Mouse (Mus musculus) forebrain, embryonic 11.5 days (tissue): ENCODE measurements at regions not wholly inside any gene's neighbourhood (a gene's known extent, or its start where the extent isn't known, plus 50 kb on each side); places are given as distances from the start of the nearest gene placed in this dataset.

Experiments used
- ATAC-seq: fragments of 200-750 bp; cut with Nextera tagmentation; replicated peaks from 2 replicates; pipeline ENCODE4 v1.8.0; 2017; ENCODE audit warnings: moderate TSS enrichment; ENCODE audit not compliant: low FRiP score
- DNase-seq: peaks from one replicate; pipeline ENCODE4 v3.0.0-alpha.2; 2017; ENCODE audit warnings: low spot score
- H3K27ac ChIP-seq: fragments of 300-500 bp; sonication (generic); 2 replicates; pipeline ENCODE4 v1.5.1; 2014; ENCODE audit warnings: low read depth, low read length
- H3K27me3 ChIP-seq: fragments of 300-500 bp; sonication (generic); 2 replicates; pipeline ENCODE4 v1.6.1; 2014; ENCODE audit warnings: mild to moderate bottlenecking, low read length, mixed read lengths; ENCODE audit not compliant: control insufficient read depth, insufficient read depth
- H3K36me3 ChIP-seq: fragments of 300-500 bp; sonication (generic); 2 replicates; pipeline ENCODE4 v1.6.1; 2014; ENCODE audit warnings: mild to moderate bottlenecking, low read length, moderate library complexity, mixed read lengths; ENCODE audit not compliant: control insufficient read depth, insufficient read depth
- H3K4me1 ChIP-seq: fragments of 300-500 bp; sonication (generic); replicated peaks from 2 replicates; pipeline ENCODE4 v1.6.1; 2014; ENCODE audit warnings: low read length, mixed read lengths; ENCODE audit not compliant: control insufficient read depth, insufficient read depth
- H3K4me2 ChIP-seq: fragments of 300-500 bp; sonication (generic); 2 replicates; pipeline ENCODE4 v1.6.1; 2014; ENCODE audit warnings: low read depth, mild to moderate bottlenecking, low read length, moderate library complexity, mixed read lengths; ENCODE audit not compliant: severe bottlenecking
- H3K4me3 ChIP-seq: fragments of 300-500 bp; sonication (generic); 2 replicates; pipeline ENCODE4 v1.5.1; 2014; ENCODE audit warnings: low read depth, low read length
- H3K9ac ChIP-seq: fragments of 300-500 bp; sonication (generic); 2 replicates; pipeline ENCODE4 v1.6.1; 2014; ENCODE audit warnings: low read length
- H3K9me3 ChIP-seq: fragments of 300-500 bp; sonication (generic); 2 replicates; pipeline ENCODE4 v1.6.1; 2016; ENCODE audit warnings: low read length, mixed read lengths; ENCODE audit not compliant: control insufficient read depth
- WGBS: fragments of 180-500 bp; shearing (Covaris S2); extraction: QIAGEN DNeasy Blood & Tissue Kit; methylation state at CpG from one replicate; pipeline ENCODE4 v1.1.7; 2014; 5-methylcytosine and 5-hydroxymethylcytosine counted together

DNA sequence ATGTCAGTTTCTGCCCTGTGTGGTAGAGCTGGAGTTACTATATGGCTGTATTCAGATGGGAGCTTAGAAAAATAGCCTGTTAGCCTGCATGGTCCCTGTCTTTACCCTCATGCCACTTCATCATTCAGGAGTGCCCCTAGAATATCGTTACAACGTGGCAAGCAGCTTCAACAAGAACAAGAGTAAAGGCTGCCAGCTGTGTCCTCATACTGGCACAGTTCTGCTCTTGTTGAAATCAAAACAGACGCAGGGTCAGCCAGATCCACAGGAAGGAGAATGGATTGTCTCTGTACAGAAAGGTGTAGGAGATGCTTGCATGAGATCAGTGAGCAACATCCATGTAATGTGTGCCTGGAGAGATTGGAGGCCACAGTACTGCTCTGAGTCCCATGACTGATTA is 122.4 kb upstream of the Jade1 start:
- 79% methylated on average over 3 of the region's 3 CpGs for WGBS

GRCm38 (mm10) chr3:41432376-41432775 is 123.2 kb upstream of the Jade1 start:
- Histone ChIP-seq H3K27ac (no peak overlapping the region), H3K4me3 (no peak overlapping the region), H3K9ac (no peak overlapping the region), H3K36me3 (no peaks in the 10 kb centered on the region), H3K9me3 (no peaks in the 10 kb centered on the region), H3K27me3 (no peaks in the 10 kb centered on the region), H3K4me1 (no peaks in the 10 kb centered on the region), H3K4me2 (no peak overlapping the region)
- DNase-seq (no peak), ATAC-seq (no peak)
- WGBS, result 87% methylated on average over 5 of the region's 5 CpGs

More for the DNA sequence above, 122.4 kb upstream of the Jade1 start:
- H3K27ac ChIP-seq, result no peak overlapping the region
- DNase-seq (no peak), ATAC-seq (no peak)
- H3K4me2 ChIP-seq, result no peak overlapping the region
- H3K9me3 ChIP-seq, result no peaks in the 10 kb centered on the region
- H3K4me3 ChIP-seq, result no peak overlapping the region
- no peaks in the 10 kb centered on the region for H3K27me3 ChIP-seq
- H3K4me1 ChIP-seq, result no peaks in the 10 kb centered on the region
- H3K36me3 ChIP-seq, result no peaks in the 10 kb centered on the region
- no peak overlapping the region for H3K9ac ChIP-seq

GRCm38 (mm10) chr3:41430191-41430590 is 125.3 kb upstream of the Jade1 start:
- no peak for ATAC-seq
- H3K36me3 ChIP-seq, result no peaks in the 10 kb centered on the region
- no peak overlapping the region for H3K4me2 ChIP-seq
- no peak for DNase-seq
- no peak overlapping the region for H3K4me3 ChIP-seq
- no peaks in the 10 kb centered on the region for H3K4me1 ChIP-seq
- H3K27ac ChIP-seq, result no peak overlapping the region
- H3K9me3 ChIP-seq, result no peaks in the 10 kb centered on the region
- H3K9ac ChIP-seq, result no peak overlapping the region
- WGBS, result 73% methylated on average over 3 of the region's 3 CpGs
- H3K27me3 ChIP-seq, result no peaks in the 10 kb centered on the region

DNA sequence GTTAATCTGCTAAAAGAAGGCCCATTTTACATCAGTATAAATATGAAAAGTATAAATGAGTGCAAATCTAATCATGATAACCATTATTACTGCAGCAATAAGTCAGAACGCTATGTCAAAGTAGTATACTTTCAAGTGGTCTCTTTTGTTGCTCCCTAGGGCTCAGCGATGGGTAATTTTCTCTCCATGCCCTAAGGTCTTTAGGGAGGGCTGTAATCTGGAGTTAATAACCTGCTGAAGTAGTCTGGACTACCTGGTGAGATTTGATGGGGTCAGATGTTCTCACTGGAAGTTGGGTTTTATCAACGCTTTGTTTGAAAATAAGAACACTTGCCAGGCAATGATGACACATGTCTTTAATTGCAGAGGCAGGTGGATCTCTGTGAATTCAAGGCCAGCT is 128.6 kb upstream of the Jade1 start:
- Histone ChIP-seq H3K4me3 (no peak overlapping the region), H3K4me1 (peaks cover 1% of the 10 kb centered on the region; the same call in 1 of the 2 replicates), H3K27me3 (no peaks in the 10 kb centered on the region), H3K9ac (no peak overlapping the region), H3K4me2 (no peak overlapping the region), H3K36me3 (no peaks in the 10 kb centered on the region), H3K27ac (no peak overlapping the region), H3K9me3 (no peaks in the 10 kb centered on the region)
- 69% methylated on average over 3 of the region's 3 CpGs for WGBS
- DNase-seq, result no peak
- ATAC-seq, result no peak

GRCm38 (mm10) chr3:41425863-41426262 is 129.7 kb upstream of the Jade1 start:
- Histone ChIP-seq H3K4me1 (peaks cover 1% of the 10 kb centered on the region; the same call in 1 of the 2 replicates), H3K9ac (no peak overlapping the region), H3K36me3 (no peaks in the 10 kb centered on the region), H3K27ac (no peak overlapping the region), H3K9me3 (no peaks in the 10 kb centered on the region), H3K4me3 (no peak overlapping the region), H3K27me3 (no peaks in the 10 kb centered on the region), H3K4me2 (no peak overlapping the region)
- ATAC-seq, result no peak
- no peak for DNase-seq
- WGBS, result 92% methylated on average over 8 of the region's 8 CpGs

DNA sequence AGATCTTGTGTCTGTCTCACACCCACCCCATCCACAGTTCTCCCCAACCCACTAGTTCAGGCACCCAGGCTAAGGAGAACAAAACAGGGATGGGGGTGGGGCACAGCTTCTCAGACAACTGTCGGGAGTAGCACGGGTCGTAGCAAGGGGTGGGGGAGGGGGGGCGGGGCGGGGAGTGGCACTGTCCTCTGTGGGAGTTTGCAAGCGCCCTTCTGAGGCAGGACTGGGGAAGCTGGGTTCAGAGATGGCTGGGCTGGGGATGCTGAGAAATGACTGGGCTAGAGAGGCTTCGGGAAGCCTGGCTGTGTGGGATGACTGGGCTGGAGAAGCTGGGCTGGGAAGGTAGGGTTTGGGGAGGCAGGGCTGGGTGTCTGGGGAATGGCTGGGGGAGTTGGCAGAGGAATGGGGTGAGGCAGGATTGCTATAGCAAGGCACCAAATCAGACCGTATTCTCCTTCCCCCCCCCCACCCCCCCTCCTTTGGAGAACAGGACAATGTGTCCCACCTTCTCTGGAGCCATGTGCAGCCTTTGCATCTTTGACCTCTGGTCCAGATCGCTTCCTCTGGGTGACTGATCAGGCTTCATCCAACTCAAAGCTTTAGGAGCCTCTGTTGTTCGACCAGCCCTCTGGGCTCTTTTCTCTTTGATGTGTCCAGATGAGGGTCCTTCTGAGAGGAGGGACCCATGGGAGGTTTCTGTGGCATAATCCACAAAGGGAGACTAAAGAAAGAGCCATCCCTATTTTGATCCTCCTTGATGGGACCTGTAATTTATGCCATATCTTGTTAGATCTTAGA is 131.2 kb upstream of the Jade1 start:
- H3K9me3 ChIP-seq, result no peaks in the 10 kb centered on the region
- no peak overlapping the region for H3K4me3 ChIP-seq
- no peak overlapping the region for H3K27ac ChIP-seq
- ATAC-seq (peak; percentile 36), DNase-seq (no peak)
- no peak overlapping the region for H3K9ac ChIP-seq
- no peaks in the 10 kb centered on the region for H3K27me3 ChIP-seq
- WGBS, result 20% methylated on average over 10 of the region's 10 CpGs
- peaks cover 1% of the 10 kb centered on the region; the same call in 1 of the 2 replicates for H3K4me1 ChIP-seq
- H3K4me2 ChIP-seq, result no peak overlapping the region
- no peaks in the 10 kb centered on the region for H3K36me3 ChIP-seq

DNA sequence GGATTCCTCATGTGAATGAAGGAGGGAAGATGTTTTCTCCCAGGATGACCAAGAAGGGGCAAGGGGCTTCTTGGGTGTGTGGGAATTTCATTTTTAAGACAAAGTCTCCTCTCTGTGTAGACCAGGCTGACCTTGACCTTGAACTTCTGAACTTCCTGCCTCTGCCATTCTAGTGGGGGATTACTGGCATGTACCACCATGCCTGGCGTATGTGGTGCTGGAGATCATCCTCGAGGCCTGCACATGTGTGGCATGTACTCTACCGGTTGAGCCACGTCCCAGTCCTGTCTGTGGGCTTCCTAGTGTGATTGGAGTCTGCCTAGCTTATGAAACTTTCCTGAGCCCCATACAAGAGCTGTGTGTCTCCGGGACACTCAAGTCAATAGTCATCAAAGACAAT is 131.9 kb upstream of the Jade1 start:
- no peak overlapping the region for H3K27ac ChIP-seq
- H3K9me3 ChIP-seq, result no peaks in the 10 kb centered on the region
- H3K4me3 ChIP-seq, result no peak overlapping the region
- no peak overlapping the region for H3K9ac ChIP-seq
- H3K27me3 ChIP-seq, result no peaks in the 10 kb centered on the region
- 74% methylated on average over 5 of the region's 5 CpGs for whole genome bisulfite sequencing
- ATAC-seq (no peak), DNase-seq (no peak)
- H3K36me3 ChIP-seq, result no peaks in the 10 kb centered on the region
- H3K4me1 ChIP-seq, result peaks cover 1% of the 10 kb centered on the region; the same call in 1 of the 2 replicates
- no peak overlapping the region for H3K4me2 ChIP-seq

DNA sequence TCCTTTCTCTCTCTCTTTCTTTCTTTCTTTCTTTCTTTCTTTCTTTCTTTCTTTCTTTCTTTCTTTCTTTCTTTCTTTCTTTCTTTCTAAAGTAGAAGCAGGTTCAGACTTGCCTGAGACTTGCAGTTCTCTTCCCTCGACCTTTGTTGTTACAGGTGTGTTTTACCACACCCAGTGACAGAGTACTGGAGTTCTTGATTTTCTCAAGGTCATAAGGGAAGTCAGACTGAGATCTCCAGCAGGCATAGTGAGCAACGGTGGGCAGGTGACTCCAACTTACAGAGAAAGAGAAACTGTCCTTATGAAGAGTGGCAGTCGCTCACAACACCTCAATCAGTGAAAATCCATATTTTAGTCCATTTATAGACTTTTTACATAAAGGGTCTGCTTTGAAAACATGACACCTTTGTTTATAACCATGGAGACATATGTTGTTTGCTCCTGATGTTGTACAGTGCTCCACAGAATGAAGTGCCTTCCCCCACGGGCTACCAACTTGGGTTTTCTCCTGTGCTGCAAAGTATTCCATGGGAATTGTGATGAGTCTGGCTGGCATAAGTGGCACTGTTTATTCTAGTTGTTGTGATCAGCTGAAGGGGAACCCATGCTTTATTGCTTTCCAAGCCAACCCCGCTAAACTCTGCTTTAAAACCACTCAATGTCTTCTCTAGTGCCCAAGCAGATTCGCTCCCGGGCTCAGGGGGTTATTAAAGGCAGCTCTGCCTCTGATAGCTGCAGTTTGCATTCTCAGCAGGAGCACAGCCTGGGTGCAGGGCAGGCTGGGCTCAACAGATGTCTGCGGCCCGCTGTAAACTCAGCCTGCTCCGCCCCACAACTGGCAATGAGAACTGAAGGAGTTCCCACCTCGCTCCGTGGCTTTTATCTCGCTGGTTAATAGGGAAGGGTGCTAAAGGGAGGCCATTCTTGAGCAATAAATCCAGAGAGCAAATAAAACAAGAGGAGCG is 132.6 kb upstream of the Jade1 start:
- Histone ChIP-seq H3K9ac (no peak overlapping the region), H3K27ac (no peak overlapping the region), H3K4me3 (no peak overlapping the region), H3K9me3 (no peaks in the 10 kb centered on the region), H3K4me1 (peaks cover 1% of the 10 kb centered on the region; the same call in 1 of the 2 replicates), H3K27me3 (no peaks in the 10 kb centered on the region), H3K36me3 (no peaks in the 10 kb centered on the region), H3K4me2 (no peak overlapping the region)
- ATAC-seq (no peak), DNase-seq (no peak)
- WGBS, result 26% methylated on average over 14 of the region's 14 CpGs
